Mouse (Mus musculus) bone marrow macrophage, adult 2 months (primary cell): Measurements from ENCODE around the gene Ttc28.

ENCODE experiments used
- CTCF ChIP-seq: IDR thresholded peaks from 2 replicates; pipeline ENCODE4 v1.5.1; 2012; ENCODE audit warnings: low read depth, mild to moderate bottlenecking, low read length, moderate library complexity
- POLR2A ChIP-seq: IDR thresholded peaks from 2 replicates; pipeline ENCODE4 v1.6.1; 2012; ENCODE audit warnings: mild to moderate bottlenecking, low read depth, low read length, borderline replicate concordance

- no peak for TF ChIP-seq POLR2A
- no peak for TF ChIP-seq CTCF
These were observed 335.3 kb downstream of the Ttc28 start for GRCm38 (mm10) chr5:111214890-111215289.
